Mouse (Mus musculus) layer of hippocampus, adult 2 months (tissue): ENCODE data around the gene Sdhaf1. TPM values are rescaled to one million over a fixed set of nuclear protein-coding genes. Genes with fewer than 3 reads are reported as not detected.

Source experiments
- DNase-seq, 2 experiments: peaks; one replicate each; pipeline ENCODE4 v3.0.0; 2022; ENCODE audit warnings: low spot score in 2 of 2
- H3K27ac ChIP-seq: fragments of 200-600 bp; 2 replicates; pipeline ENCODE4 v1.8.1; 2022
- H3K4me3 ChIP-seq: fragments of 200-600 bp; 2 replicates; pipeline ENCODE4 v1.8.1; 2022; ENCODE audit warnings: mild to moderate bottlenecking
- CTCF ChIP-seq: fragments of 200-600 bp; conservative IDR thresholded peaks from 2 replicates; pipeline ENCODE4 v1.8.1; 2022; ENCODE audit warnings: antibody characterized with exemption, mild to moderate bottlenecking, moderate library complexity
- total RNA-seq, 2 experiments: library from RNA; stranded (reverse); gene quantifications; 2 replicates each; pipeline ENCODE4 v1.2.3; 2021

The Sdhaf1 gene
- total RNA-seq, 2 experiments from 2014 or later: 6.7 to 7.3 TPM

GRCm38 (mm10) chr7:30282740-30283139 lies 41.0 kb downstream of the Sdhaf1 start:
- no peak overlapping the region for H3K4me3 ChIP-seq
- no peak overlapping the region for H3K27ac ChIP-seq
- no peak for TF ChIP-seq CTCF
- no peak for DNase-seq

GRCm38 (mm10) chr7:30281522-30281921 lies 42.2 kb downstream of the Sdhaf1 start:
- no peak for DNase-seq
- no peak overlapping the region for H3K4me3 ChIP-seq
- no peak for TF ChIP-seq CTCF
- H3K27ac ChIP-seq: no peak overlapping the region

GRCm38 (mm10) chr7:30280670-30281138 lies 43.0 kb downstream of the Sdhaf1 start:
- peak; percentile 83 to 87 for DNase-seq
- peak overlapping the region; percentile 86 for H3K4me3 ChIP-seq
- TF ChIP-seq CTCF: no peak
- peak overlapping the region; percentile 95 for H3K27ac ChIP-seq

- H3K4me3 ChIP-seq: peak within 1 kb of the TSS; percentile 86
- no peak for TF ChIP-seq CTCF
- DNase-seq: peak; percentile 89 to 91
- H3K27ac ChIP-seq: peak within 1 kb of the TSS; percentile 95
These were observed 43.6 kb downstream of the Sdhaf1 start, which contains the start of the genes Thap8 and Wdr62 for GRCm38 (mm10) chr7:30279951-30280669. TSS of gene Thap8 (plus strand) at chr7:30280094. TSS of gene Wdr62 (minus strand) at chr7:30280419.

- no peak for DNase-seq
- H3K27ac ChIP-seq: 0 out of 2 replicates have a peak overlapping the region, but pooled peaks have one; percentile 95
- no peak for TF ChIP-seq CTCF
These were observed 44.2 kb downstream of the Sdhaf1 start for GRCm38 (mm10) chr7:30279536-30279935.

GRCm38 (mm10) chr7:30278911-30279310 lies 44.8 kb downstream of the Sdhaf1 start:
- DNase-seq: no peak
- Histone ChIP-seq H3K27ac (no peak overlapping the region), H3K4me3 (no peak overlapping the region)
- TF ChIP-seq CTCF: no peak

More at GRCm38 (mm10) chr7:30279536-30279935, 44.2 kb downstream of the Sdhaf1 start:
- H3K4me3 ChIP-seq: peak overlapping the region; percentile 86

GRCm38 (mm10) chr7:30274383-30274782 lies 49.3 kb downstream of the Sdhaf1 start:
- Histone ChIP-seq H3K27ac (no peak overlapping the region), H3K4me3 (no peak overlapping the region)
- no peak for TF ChIP-seq CTCF
- no peak for DNase-seq

Other genes starting within 250 kb of the Sdhaf1 start
- not detected for gene Gm26920, start 233.5 kb downstream of the Sdhaf1 start, total RNA-seq
- 1 to 10 TPM; 4.3 to 8.2 TPM for gene Zfp566, start 233.4 kb downstream of the Sdhaf1 start, total RNA-seq
- gene Zfp260, start 229.1 kb downstream of the Sdhaf1 start, total RNA-seq: 10 to 100 TPM; 73.1 to 75.5 TPM
- 10 to 100 TPM; 30.1 to 37.5 TPM for gene Zfp382, start 202.0 kb downstream of the Sdhaf1 start, total RNA-seq
- 10 to 100 TPM; 48.9 to 52.0 TPM for gene Zfp146, start 154.1 kb downstream of the Sdhaf1 start, total RNA-seq
- 1 to 10 TPM; 3.5 to 5.9 TPM for gene Cox7a1, start 139.8 kb downstream of the Sdhaf1 start, total RNA-seq
- gene Capns1, start 125.1 kb downstream of the Sdhaf1 start, total RNA-seq: 100 to 1,000 TPM; 213 to 224 TPM
- gene Polr2i, start 91.9 kb downstream of the Sdhaf1 start, total RNA-seq: 10 to 100 TPM; 59.6 to 59.8 TPM
- 100 to 1,000 TPM; 113 to 116 TPM for gene Tbcb, start 91.6 kb downstream of the Sdhaf1 start, total RNA-seq
- not detected for gene Ovol3, start 88.2 kb downstream of the Sdhaf1 start, total RNA-seq
- under 1 TPM; 0.44 to 0.56 TPM for gene Thap8, start 43.8 kb downstream of the Sdhaf1 start, total RNA-seq
- gene Wdr62, start 43.5 kb downstream of the Sdhaf1 start, total RNA-seq: 1 to 10 TPM in 1 of 2 experiments, under 1 TPM in 1; 1.00 to 1.4 TPM
- gene Clip3, start 32.2 kb downstream of the Sdhaf1 start, total RNA-seq: 100 to 1,000 TPM; 453 to 474 TPM
- gene Alkbh6, start 15.2 kb downstream of the Sdhaf1 start, total RNA-seq: 10 to 100 TPM; 50.8 to 51.8 TPM
- gene Syne4, start 9.1 kb downstream of the Sdhaf1 start, total RNA-seq: 10 to 100 TPM in 1 of 2 experiments, 1 to 10 TPM in 1; 9.4 to 14.2 TPM
- gene E130208F15Rik, start 2.2 kb downstream of the Sdhaf1 start, total RNA-seq: under 1 TPM; 0.41 to 0.81 TPM
- gene Lrfn3, start 38.9 kb upstream of the Sdhaf1 start, total RNA-seq: 10 to 100 TPM; 32.4 to 34.6 TPM
- 10 to 100 TPM; 26.7 to 32.6 TPM for gene Tyrobp, start 89.9 kb upstream of the Sdhaf1 start, total RNA-seq
- 1 to 10 TPM in 1 of 2 experiments, not detected in 1; 1.5 TPM for gene Hcst, start 96.0 kb upstream of the Sdhaf1 start, total RNA-seq
- gene Nfkbid, start 97.8 kb upstream of the Sdhaf1 start, total RNA-seq: 1 to 10 TPM; 2.8 to 3.0 TPM
- 1,000 to 10,000 TPM; 1,283 to 1,305 TPM for gene Aplp1, start 121.6 kb upstream of the Sdhaf1 start, total RNA-seq
- 10 to 100 TPM; 15.0 to 20.4 TPM for gene Kirrel2, start 133.8 kb upstream of the Sdhaf1 start, total RNA-seq
- 1 to 10 TPM; 1.2 to 1.3 TPM for gene Nphs1, start 134.4 kb upstream of the Sdhaf1 start, total RNA-seq
- gene Prodh2, start 169.7 kb upstream of the Sdhaf1 start, total RNA-seq: not detected
- gene Arhgap33, start 211.2 kb upstream of the Sdhaf1 start, total RNA-seq: 100 to 1,000 TPM; 101 to 119 TPM
- gene Hspb6, start 228.3 kb upstream of the Sdhaf1 start, total RNA-seq: 1 to 10 TPM; 2.7 to 4.8 TPM
- 1 to 10 TPM; 4.0 to 4.1 TPM for gene Proser3, start 228.4 kb upstream of the Sdhaf1 start, total RNA-seq
- gene Lin37, start 235.9 kb upstream of the Sdhaf1 start, total RNA-seq: 10 to 100 TPM; 45.5 to 47.6 TPM
- 10 to 100 TPM; 71.4 to 90.8 TPM for gene U2af1l4, start 239.4 kb upstream of the Sdhaf1 start, total RNA-seq
- 10 to 100 TPM in 1 of 2 experiments, 1 to 10 TPM in 1; 9.0 to 11.4 TPM for gene Gm49396, start 239.4 kb upstream of the Sdhaf1 start, total RNA-seq
- gene Psenen, start 239.7 kb upstream of the Sdhaf1 start, total RNA-seq: 10 to 100 TPM; 79.9 to 92.3 TPM
- gene Igflr1, start 241.5 kb upstream of the Sdhaf1 start, total RNA-seq: 1 to 10 TPM; 6.4 to 6.5 TPM